Mouse (Mus musculus) midbrain, embryonic 15.5 days (tissue): ENCODE measurements around the gene Rnf167. TPM values are rescaled to one million over a fixed set of nuclear protein-coding genes. Genes with fewer than 3 reads are reported as not detected.
A peak's percentile ranks its signal among the peaks of the same experiment; 100 is the strongest.

Experiments
- ATAC-seq: fragments of 200-750 bp; cut with Nextera tagmentation; replicated peaks from 2 replicates; pipeline ENCODE4 v1.8.0; 2017; ENCODE audit warnings: moderate TSS enrichment
- H3K27ac ChIP-seq: fragments of 300-500 bp; sonication (generic); 2 replicates; pipeline ENCODE4 v1.5.1; 2015; ENCODE audit warnings: mild to moderate bottlenecking, inconsistent platforms
- H3K27me3 ChIP-seq: fragments of 300-500 bp; sonication (generic); replicated peaks from 2 replicates; pipeline ENCODE4 v1.6.1; 2015; ENCODE audit warnings: inconsistent platforms
- H3K36me3 ChIP-seq: fragments of 300-500 bp; sonication (generic); replicated peaks from 2 replicates; pipeline ENCODE4 v1.6.1; 2015; ENCODE audit warnings: inconsistent platforms
- H3K4me1 ChIP-seq: fragments of 300-500 bp; sonication (generic); 2 replicates; pipeline ENCODE4 v1.6.1; 2015; ENCODE audit warnings: inconsistent platforms
- H3K4me2 ChIP-seq: fragments of 300-500 bp; sonication (generic); 2 replicates; pipeline ENCODE4 v1.6.1; 2015; ENCODE audit warnings: inconsistent platforms, mild to moderate bottlenecking, moderate library complexity
- H3K4me3 ChIP-seq: fragments of 300-500 bp; sonication (generic); 2 replicates; pipeline ENCODE4 v1.5.1; 2015; ENCODE audit warnings: mild to moderate bottlenecking, inconsistent platforms
- H3K9ac ChIP-seq: fragments of 300-500 bp; sonication (generic); 2 replicates; pipeline ENCODE4 v1.6.1; 2015; ENCODE audit warnings: mild to moderate bottlenecking, inconsistent platforms
- H3K9me3 ChIP-seq: fragments of 300-500 bp; sonication (generic); 2 replicates; pipeline ENCODE4 v1.6.1; 2016; ENCODE audit warnings: inconsistent platforms
- WGBS: fragments of 180-500 bp; shearing (Covaris S2); methylation state at CpG from one replicate; pipeline ENCODE4 v1.1.7; 2015; ENCODE audit warnings: mixed read lengths; 5-methylcytosine and 5-hydroxymethylcytosine counted together
- polyA plus RNA-seq: library from polyadenylated mRNA; unstranded; fragments of >200 nt; fragmentation: Nextera tagmentation; extraction: Ambion mirVana; gene quantifications from 2 replicates; pipeline ENCODE4 v1.2.1, GENCODE M21; 2015

Gene Rnf167
- polyA plus RNA-seq, 1 experiment from 2014 or later = 114 TPM

- H3K27me3 ChIP-seq = no peaks in the 10 kb centered on the region
- peak within 1 kb of the TSS; percentile 86 for H3K27ac ChIP-seq
- H3K9ac ChIP-seq = peak within 1 kb of the TSS; percentile 86
- H3K4me3 ChIP-seq = peak within 1 kb of the TSS; percentile 84
- H3K4me2 ChIP-seq = peak within 1 kb of the TSS; percentile 87
- WGBS = under 1% methylated on average over 53 of the region's 55 CpGs
- peaks cover 11% of the 10 kb centered on the region for H3K36me3 ChIP-seq
- ATAC-seq = peak; percentile 84
- H3K4me1 ChIP-seq = peaks cover 28% of the 10 kb centered on the region
- H3K9me3 ChIP-seq = no peaks in the 10 kb centered on the region
Measured at GRCm38 (mm10) chr11:70687601-70688199, 40.7 kb downstream of the Rnf167 start, which contains the start of gene Camta2. Camta2 (minus strand) TSS chr11:70688105.

GRCm38 (mm10) chr11:70688372-70688771, 41.3 kb downstream of the Rnf167 start:
- peaks cover 28% of the 10 kb centered on the region for H3K4me1 ChIP-seq
- peak overlapping the region; percentile 86 for H3K9ac ChIP-seq
- H3K4me2 ChIP-seq = peak overlapping the region; percentile 87
- no peak for ATAC-seq
- peaks cover 11% of the 10 kb centered on the region for H3K36me3 ChIP-seq
- H3K27ac ChIP-seq = peak overlapping the region; percentile 86
- H3K4me3 ChIP-seq = peak overlapping the region; percentile 84
- H3K9me3 ChIP-seq = no peaks in the 10 kb centered on the region
- H3K27me3 ChIP-seq = no peaks in the 10 kb centered on the region
- 10% methylated on average over 8 of the region's 8 CpGs for WGBS

DNA sequence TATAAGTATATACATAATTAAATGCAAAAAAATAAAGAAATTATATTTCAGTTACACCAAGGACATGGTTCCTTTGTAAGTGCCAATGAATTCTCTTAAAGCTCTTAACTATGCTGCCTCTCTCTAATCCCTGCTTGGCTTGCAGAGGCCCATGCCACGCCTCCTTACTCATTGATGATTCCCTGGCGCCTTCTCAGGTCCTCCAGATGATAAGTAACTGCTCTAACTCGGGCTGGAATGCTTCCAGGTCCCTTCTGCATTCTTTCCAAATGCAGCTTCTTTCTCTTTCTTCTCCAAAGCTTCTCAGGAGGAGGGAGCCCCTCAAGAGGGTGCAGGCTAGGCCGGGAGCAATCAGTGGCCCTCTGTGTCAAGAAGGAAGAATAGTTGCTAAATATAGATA, 42.5 kb downstream of the Rnf167 start:
- 47% methylated on average over 4 of the region's 4 CpGs for WGBS

DNA sequence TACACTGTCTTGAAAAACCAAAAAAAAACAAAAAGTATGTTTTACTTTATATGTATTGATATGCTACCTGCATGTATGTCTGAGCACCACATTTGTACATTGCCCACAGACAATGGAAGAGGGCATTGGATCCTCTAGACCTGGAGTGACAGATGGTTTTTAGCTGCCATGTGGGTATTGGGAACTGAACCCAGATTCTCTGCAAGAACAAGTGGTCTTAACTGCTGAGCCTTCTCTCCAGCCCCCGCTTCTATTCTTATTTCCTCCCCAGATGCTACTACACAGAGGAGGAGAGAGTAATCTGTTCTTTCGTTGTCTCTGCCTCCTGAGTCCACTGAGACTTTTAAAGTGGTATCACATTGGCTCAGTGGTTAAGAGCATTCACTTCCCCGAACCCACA, 46.5 kb downstream of the Rnf167 start:
- H3K4me1 ChIP-seq = peaks cover 8% of the 10 kb centered on the region
- H3K27ac ChIP-seq = no peak overlapping the region
- no peaks in the 10 kb centered on the region for H3K36me3 ChIP-seq
- 81% methylated on average over 3 of the region's 3 CpGs for WGBS
- ATAC-seq = no peak
- H3K4me2 ChIP-seq = no peak overlapping the region
- no peaks in the 10 kb centered on the region for H3K9me3 ChIP-seq
- no peak overlapping the region for H3K4me3 ChIP-seq
- H3K9ac ChIP-seq = no peak overlapping the region
- H3K27me3 ChIP-seq = no peaks in the 10 kb centered on the region

More for the DNA sequence above, 42.5 kb downstream of the Rnf167 start:
- Histone ChIP-seq H3K36me3 (peaks cover 7% of the 10 kb centered on the region; the same call in 1 of the 2 replicates), H3K27ac (no peak overlapping the region), H3K9me3 (no peaks in the 10 kb centered on the region), H3K27me3 (no peaks in the 10 kb centered on the region), H3K4me3 (no peak overlapping the region), H3K9ac (no peak overlapping the region), H3K4me2 (no peak overlapping the region), H3K4me1 (peaks cover 28% of the 10 kb centered on the region)
- ATAC-seq = no peak

DNA sequence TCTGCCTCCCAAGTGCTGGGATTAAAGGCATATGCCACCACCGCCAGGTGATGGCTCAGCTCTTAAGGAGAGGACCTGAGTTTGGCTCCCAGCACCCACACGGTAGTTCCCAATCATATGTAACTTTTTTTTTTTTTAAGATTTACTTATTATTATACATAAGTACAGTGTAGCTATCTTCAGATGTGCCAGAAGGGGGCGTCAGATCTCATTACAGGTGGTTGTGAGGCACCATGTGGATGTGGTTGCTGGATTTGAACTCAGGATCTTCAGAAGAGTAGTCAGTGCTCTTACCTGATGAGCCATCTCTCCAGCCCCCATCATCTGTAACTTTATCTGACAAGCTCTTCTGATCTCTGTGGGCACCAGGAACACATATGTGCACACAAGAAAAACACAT, 50.3 kb downstream of the Rnf167 start:
- Histone ChIP-seq H3K9me3 (no peaks in the 10 kb centered on the region), H3K4me2 (no peak overlapping the region), H3K4me1 (peaks cover 20% of the 10 kb centered on the region), H3K36me3 (no peaks in the 10 kb centered on the region), H3K27ac (no peak overlapping the region), H3K27me3 (no peaks in the 10 kb centered on the region), H3K9ac (no peak overlapping the region), H3K4me3 (no peak overlapping the region)
- ATAC-seq = no peak
- WGBS = 71% methylated on average over 3 of the region's 3 CpGs

GRCm38 (mm10) chr11:70699051-70699450, 52.0 kb downstream of the Rnf167 start:
- WGBS = 75% methylated on average over 2 of the region's 2 CpGs
- Histone ChIP-seq H3K27ac (no peak overlapping the region), H3K4me1 (peaks cover 24% of the 10 kb centered on the region), H3K4me2 (0 out of 2 replicates have a peak overlapping the region, but pooled peaks have one; percentile 90), H3K9me3 (no peaks in the 10 kb centered on the region), H3K9ac (no peak overlapping the region), H3K27me3 (no peaks in the 10 kb centered on the region), H3K36me3 (no peaks in the 10 kb centered on the region), H3K4me3 (no peak overlapping the region)
- no peak for ATAC-seq

GRCm38 (mm10) chr11:70699722-70700556, 52.9 kb downstream of the Rnf167 start, which contains the start of the genes Inca1 and Kif1c:
Inca1 (minus strand) TSS chr11:70700155.
Kif1c (plus strand) TSS chr11:70700548.
- peak within 1 kb of the TSS; percentile 97 for H3K4me3 ChIP-seq
- peak; percentile 95 for ATAC-seq

GRCm38 (mm10) chr11:70700613-70701012, 53.6 kb downstream of the Rnf167 start:
- H3K4me2 ChIP-seq = peak overlapping the region; percentile 90
- peak; percentile 57 for ATAC-seq
- no peaks in the 10 kb centered on the region for H3K27me3 ChIP-seq
- peak overlapping the region; percentile 97 for H3K4me3 ChIP-seq
- H3K4me1 ChIP-seq = peaks cover 24% of the 10 kb centered on the region
- WGBS = under 1% methylated on average over 34 of the region's 34 CpGs
- peak overlapping the region; percentile 92 for H3K9ac ChIP-seq
- peak overlapping the region; percentile 92 for H3K27ac ChIP-seq
- H3K36me3 ChIP-seq = peaks cover 4% of the 10 kb centered on the region; the same call in 1 of the 2 replicates
- no peaks in the 10 kb centered on the region for H3K9me3 ChIP-seq

More at GRCm38 (mm10) chr11:70699722-70700556, 52.9 kb downstream of the Rnf167 start, which contains the start of the genes Inca1 and Kif1c:
- Histone ChIP-seq H3K4me1 (peaks cover 24% of the 10 kb centered on the region), H3K27ac (peak within 1 kb of the TSS; percentile 92), H3K4me2 (peak within 1 kb of the TSS; percentile 90), H3K36me3 (0 out of 2 replicates have a peak, but pooled peaks cover 3% of the 10 kb centered on the region), H3K9me3 (no peaks in the 10 kb centered on the region), H3K27me3 (no peaks in the 10 kb centered on the region), H3K9ac (peak within 1 kb of the TSS; percentile 92)
- 1% methylated on average over 64 of the region's 69 CpGs for WGBS

Other genes with a start within 250 kb of the Rnf167 start
- 32.6 and 33.8 TPM in 2 replicates for gene Pelp1, start 237.2 kb upstream of the Rnf167 start, polyA plus RNA-seq
- 53.6 and 53.8 TPM in 2 replicates for gene Arrb2, start 214.6 kb upstream of the Rnf167 start, polyA plus RNA-seq
- gene Med11, start 195.3 kb upstream of the Rnf167 start, polyA plus RNA-seq = 46.2 and 49.5 TPM in 2 replicates
- gene Zmynd15, start 187.8 kb upstream of the Rnf167 start, polyA plus RNA-seq = 0.61 and 0.62 TPM in 2 replicates
- 2.5 and 2.9 TPM in 2 replicates for gene Cxcl16, start 187.3 kb upstream of the Rnf167 start, polyA plus RNA-seq
- 3.8 and 4.0 TPM in 2 replicates for gene Tm4sf5, start 142.0 kb upstream of the Rnf167 start, polyA plus RNA-seq
- gene Vmo1, start 132.6 kb upstream of the Rnf167 start, polyA plus RNA-seq = 0.46 TPM in 1 of 2 replicates, not detected in the other
- gene Gltpd2, start 128.0 kb upstream of the Rnf167 start, polyA plus RNA-seq = 0.14 and 0.27 TPM in 2 replicates
- 777 and 795 TPM in 2 replicates for gene Psmb6, start 121.9 kb upstream of the Rnf167 start, polyA plus RNA-seq
- not detected in 2 replicates for gene Gm40193, start 114.3 kb upstream of the Rnf167 start, polyA plus RNA-seq
- 13.8 and 14.8 TPM in 2 replicates for gene Pld2, start 107.2 kb upstream of the Rnf167 start, polyA plus RNA-seq
- gene Mink1, start 84.4 kb upstream of the Rnf167 start, polyA plus RNA-seq = 17.9 and 18.7 TPM in 2 replicates
- gene 4930544D05Rik, start 31.4 kb upstream of the Rnf167 start, polyA plus RNA-seq = not detected in 2 replicates
- gene Chrne, start 28.0 kb upstream of the Rnf167 start, polyA plus RNA-seq = not detected in 2 replicates
- 0.11 and 0.14 TPM in 2 replicates for gene Gp1ba, start 8.1 kb upstream of the Rnf167 start, polyA plus RNA-seq
- gene Slc25a11, start 244 bp downstream of the Rnf167 start, polyA plus RNA-seq = 180 and 181 TPM in 2 replicates
- 659 and 665 TPM in 2 replicates for gene Pfn1, start 7.4 kb downstream of the Rnf167 start, polyA plus RNA-seq
- 8.0 and 8.3 TPM in 2 replicates for gene Eno3, start 10.0 kb downstream of the Rnf167 start, polyA plus RNA-seq
- gene Spag7, start 22.2 kb downstream of the Rnf167 start, polyA plus RNA-seq = 171 and 173 TPM in 2 replicates
- 23.5 and 25.0 TPM in 2 replicates for gene Camta2, start 40.9 kb downstream of the Rnf167 start, polyA plus RNA-seq
- 1.0 and 1.7 TPM in 2 replicates for gene Inca1, start 52.9 kb downstream of the Rnf167 start, polyA plus RNA-seq
- gene Kif1c, start 53.3 kb downstream of the Rnf167 start, polyA plus RNA-seq = 1.9 TPM in 2 replicates
- 16.7 and 16.8 TPM in 2 replicates for gene Zfp3, start 117.0 kb downstream of the Rnf167 start, polyA plus RNA-seq
- gene Scimp, start 165.4 kb downstream of the Rnf167 start, polyA plus RNA-seq = not detected in 2 replicates
- 85.6 and 93.1 TPM in 2 replicates for gene Rabep1, start 197.5 kb downstream of the Rnf167 start, polyA plus RNA-seq